Mouse (Mus musculus): ENCODE results near the gene Vrk2. TPM values are rescaled to one million over a fixed set of nuclear protein-coding genes. Genes with fewer than 3 reads are reported as not detected.

Vrk2 gene
- total RNA-seq, 2 experiments from 2014 or later: 7.4 to 7.5 TPM

DNA sequence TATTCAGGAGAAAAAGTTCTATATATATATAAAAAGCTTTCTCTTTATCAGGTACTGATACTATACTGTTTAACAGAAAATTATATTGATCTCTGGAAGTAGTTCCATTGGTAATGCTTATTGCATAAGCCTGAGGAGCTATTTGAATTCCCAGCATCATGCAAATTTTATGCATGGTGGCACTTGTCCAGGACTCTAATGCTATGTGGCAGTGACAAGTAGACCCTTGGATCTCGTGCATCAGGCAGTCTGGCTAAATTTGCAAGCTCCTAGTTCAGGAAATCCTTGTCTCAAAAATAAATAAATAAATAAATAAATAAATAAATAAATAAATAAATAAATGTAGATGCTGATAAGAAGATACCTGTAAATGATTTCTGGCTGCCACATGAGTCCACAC is 152.7 kb downstream of the Vrk2 start:
- intact Hi-C loops (cut with DNase I): no loop called here
- TF ChIP-seq CTCF (IDR thresholded peaks at IDR 0.05): no peak
- no peak overlapping the region for H3K27ac ChIP-seq

DNA sequence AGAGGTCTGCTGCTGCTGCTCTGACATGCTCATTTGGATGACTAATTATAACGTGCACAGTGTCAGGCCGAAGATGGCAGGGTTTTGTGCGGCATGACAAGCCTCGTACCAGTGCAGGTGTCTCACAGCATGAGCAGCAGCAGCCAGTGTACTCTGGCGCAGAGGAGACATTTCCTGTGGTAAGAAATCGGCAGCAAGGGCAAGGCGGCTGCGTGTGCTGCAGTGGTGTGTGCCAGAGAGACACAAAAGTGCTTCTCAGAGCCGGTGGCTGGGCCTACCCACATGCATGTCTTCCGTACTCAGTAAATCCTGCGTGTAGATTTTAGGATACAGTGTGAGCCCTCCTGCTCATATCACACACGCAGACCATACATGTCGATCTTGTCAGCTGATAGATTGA is 156.0 kb downstream of the Vrk2 start:
- DNase-seq: no peak
- TF ChIP-seq CTCF (IDR thresholded peaks at IDR 0.05): no peak
- Histone ChIP-seq H3K4me3 (no peak overlapping the region), H3K27ac (no peak overlapping the region)
- intact Hi-C loops (cut with DNase I): no loop called here

More for the DNA sequence above, 152.7 kb downstream of the Vrk2 start:
- H3K4me3 ChIP-seq: no peak overlapping the region
- DNase-seq: no peak

DNA sequence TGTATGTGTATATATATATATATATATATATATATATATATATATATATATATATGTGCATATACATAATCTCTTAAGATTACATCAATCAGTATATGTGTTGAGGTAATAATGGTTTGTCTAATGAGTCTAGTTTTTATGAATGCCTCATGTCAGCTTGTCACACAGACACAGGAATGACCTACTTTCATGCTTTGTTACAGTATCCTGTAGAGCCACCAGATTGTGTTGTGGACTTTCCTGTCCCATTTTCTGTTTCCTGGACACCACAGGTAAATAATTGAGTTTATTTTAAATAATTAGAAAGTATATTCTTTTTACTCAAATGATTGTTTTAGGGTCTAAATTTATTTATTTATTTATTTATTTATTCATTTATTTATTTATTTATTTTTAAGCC is 159.6 kb downstream of the Vrk2 start:
- intact Hi-C loops (cut with DNase I): no loop called here
- Histone ChIP-seq H3K27ac (no peak overlapping the region), H3K4me3 (no peak overlapping the region)
- no peak for DNase-seq
- TF ChIP-seq CTCF (IDR thresholded peaks at IDR 0.05): no peak

DNA sequence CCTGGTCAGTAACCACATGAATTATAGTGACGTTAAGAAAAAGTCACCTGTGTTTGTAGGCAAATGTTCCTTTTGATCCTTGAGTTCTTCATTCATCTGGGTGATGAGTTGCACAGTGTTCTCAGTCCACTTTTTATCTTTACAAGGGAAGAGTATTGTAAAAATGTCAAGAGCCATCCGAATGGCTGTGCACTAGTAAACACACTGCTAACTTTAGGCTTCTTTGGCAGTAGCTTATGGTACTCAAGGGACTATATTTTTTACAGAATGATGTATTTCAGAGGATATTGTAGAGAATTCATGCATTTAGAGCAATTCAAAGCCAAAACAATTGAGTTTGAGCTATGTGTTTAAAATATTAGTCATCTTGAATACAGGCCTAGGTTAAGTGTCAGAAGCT is 172.3 kb downstream of the Vrk2 start:
- Histone ChIP-seq H3K27ac (no peak overlapping the region), H3K4me3 (no peak overlapping the region)
- no peak for TF ChIP-seq CTCF (IDR thresholded peaks at IDR 0.05)
- DNase-seq: no peak
- intact Hi-C loops (cut with DNase I): no loop called here

Other genes starting within 250 kb of the Vrk2 start
- 1 to 10 TPM; 3.2 to 4.6 TPM for gene Fancl, start 207.9 kb downstream of the Vrk2 start, total RNA-seq (2021)
- not detected for gene Gm6899, start 758 bp downstream of the Vrk2 start, total RNA-seq (2021)